Mouse (Mus musculus): ENCODE results near the gene Olfr1342.

The Olfr1342 gene

DNA sequence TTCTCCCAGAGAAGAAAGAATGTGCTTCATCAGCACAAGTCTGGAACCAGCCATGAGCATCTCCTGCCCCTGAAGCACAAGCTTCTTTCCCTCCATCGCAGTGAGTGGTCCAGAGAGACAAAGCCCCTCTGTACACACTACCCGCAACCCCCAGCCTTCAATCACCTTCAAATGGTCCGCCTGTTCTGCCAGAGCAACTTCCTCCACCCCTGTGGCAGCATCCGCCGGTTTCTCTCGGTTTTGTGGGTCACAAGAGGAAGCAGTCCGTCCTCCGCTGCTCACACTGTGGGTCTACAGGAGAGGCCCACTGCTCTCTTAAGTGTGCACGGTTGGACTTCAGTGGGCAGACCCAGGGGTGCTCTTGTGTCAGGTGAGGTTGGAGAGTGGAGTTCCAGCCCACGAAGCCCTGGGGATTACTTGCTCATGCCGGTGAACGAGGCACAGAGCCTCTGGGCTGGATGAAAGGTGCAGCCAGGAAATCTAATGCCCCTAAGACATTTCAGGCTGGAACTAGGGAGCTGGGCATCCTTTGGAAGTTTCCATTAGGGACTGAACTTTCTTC, at the start of gene Olfr1342:
Olfr1342 (minus strand) TSS at position 345 of the 562 bp plus-strand sequence.
- DNase-seq, result peak; percentile 59

DNA sequence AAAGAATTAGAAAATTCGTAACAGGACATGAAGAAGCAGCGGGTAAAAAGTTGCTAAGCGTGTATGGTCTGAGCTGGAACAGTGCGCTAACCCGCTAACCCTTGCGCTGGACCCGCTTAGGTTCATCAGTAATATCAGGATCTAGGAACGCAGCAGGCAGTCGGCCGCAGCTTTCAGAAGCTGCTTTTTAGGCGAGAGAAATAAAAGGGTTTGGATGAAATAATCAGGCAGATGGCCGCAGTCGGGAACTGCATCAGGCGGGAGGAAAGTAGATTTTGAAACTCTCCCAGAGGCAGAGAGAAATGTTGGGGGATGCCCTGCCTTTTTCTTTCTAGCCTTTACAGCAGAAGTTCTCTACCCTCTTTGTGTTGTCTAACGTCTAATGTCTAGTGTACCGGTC, 49.3 kb upstream of the Olfr1342 start:
- DNase-seq, result no peak

DNA sequence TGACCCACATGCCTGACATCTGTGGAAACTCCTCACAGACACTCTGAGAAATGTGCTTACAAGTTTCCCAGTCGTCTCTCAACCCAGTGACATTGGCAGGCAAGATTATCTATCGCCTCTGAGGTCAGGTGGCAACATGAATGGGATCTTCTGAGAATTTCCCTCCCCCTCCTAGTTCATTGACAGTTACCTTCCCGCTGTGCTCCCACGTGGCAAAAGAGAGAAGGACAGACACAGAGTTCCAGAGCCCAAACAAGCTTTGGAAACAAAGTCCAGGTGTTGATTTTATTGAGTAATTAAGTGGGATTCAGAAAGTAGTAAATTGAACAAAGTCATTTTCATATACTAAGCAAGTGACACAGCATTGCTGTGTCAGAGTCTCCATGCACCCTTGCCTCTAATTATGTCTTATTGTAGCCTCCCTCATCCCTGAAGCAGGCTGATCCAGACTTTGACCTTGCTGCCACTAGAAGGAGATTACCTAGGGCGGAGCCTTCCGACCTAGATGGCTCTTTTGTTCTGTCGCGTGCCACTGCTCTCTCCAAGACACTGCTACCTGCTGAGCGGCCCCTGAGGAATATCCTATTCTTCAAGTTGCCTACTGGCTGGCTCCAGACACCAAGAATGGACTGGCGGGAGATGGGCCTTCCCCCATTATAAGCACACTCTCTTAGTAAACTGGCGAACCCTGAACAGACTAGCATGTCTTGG, 48.6 kb upstream of the Olfr1342 start:
- DNase-seq, result no peak

DNA sequence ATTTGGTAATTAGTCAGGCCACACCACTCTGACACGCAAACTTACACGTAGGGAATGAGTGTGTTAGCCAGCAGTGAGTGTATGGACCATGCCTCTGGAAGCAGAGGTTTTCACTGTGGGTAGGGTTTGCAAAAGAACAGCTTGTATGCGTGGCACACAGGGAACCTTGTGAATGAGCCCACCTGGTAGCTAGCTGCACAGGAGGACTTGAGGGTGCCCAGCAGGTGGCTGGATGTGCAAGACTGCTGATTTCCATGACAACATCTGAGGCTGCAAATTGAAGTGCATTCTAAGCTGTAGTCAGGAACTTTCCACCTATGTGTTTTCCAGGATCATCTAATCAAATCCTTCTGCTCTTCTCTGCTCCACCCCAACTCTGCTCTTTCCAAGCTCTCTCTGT, 47.0 kb upstream of the Olfr1342 start:
- no peak for DNase-seq

DNA sequence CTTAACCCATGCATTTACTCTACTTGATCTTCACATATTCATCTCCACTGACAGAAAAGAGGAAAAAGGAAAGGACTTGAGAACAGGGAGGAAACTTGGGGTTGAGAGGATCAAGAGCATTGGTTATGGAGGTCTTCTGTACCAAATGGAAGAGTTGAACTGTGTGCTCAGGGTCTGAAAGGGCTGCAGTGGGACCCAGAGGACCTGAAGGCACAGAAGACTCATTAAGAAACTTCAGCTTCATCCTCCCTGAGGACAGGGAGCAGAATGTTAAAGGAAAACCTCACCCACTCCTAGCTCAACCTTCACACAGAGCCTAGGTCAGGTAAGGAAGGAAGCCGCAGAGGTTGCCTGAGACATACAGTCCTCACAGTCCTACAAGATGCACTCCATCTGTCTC, 39.3 kb upstream of the Olfr1342 start, which contains the start of gene Olfr1339:
Olfr1339 (plus strand) TSS at position 301 of the 400 bp plus-strand sequence.
- no peak for DNase-seq

GRCm38 (mm10) chr4:118721742-118722483, 29.4 kb upstream of the Olfr1342 start:
- no peak for DNase-seq

GRCm38 (mm10) chr4:118719838-118720237, 27.3 kb upstream of the Olfr1342 start, which contains the start of gene Olfr1340:
TSS of gene Olfr1340 (plus strand) at chr4:118720138.
- DNase-seq, result no peak

GRCm38 (mm10) chr4:118711656-118712055, 19.1 kb upstream of the Olfr1342 start:
- peak; percentile 28 for DNase-seq

DNA sequence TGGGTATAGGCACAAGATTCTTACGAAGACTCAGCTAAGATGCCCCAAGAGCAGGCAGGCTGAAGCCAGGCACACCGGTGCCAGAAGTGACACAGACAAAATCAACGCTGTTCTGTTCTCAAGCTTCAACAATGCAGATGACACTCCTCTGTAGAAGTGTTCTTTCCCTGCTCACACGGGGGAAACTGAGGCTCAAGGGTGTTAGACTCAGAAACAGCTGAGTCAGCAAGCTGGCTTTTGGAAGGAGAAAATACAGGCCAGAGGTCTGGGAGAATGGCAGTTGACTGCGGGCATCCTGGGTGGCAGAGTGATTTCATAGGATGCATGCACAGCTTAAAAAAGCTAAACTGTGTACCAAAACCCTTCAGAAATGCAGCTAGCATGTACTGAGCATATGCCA, 15.5 kb upstream of the Olfr1342 start:
- peak; percentile 63 for DNase-seq

GRCm38 (mm10) chr4:118703223-118703622, 10.7 kb upstream of the Olfr1342 start, which contains the start of gene Olfr1341:
TSS of gene Olfr1341 (plus strand) at chr4:118703523.
- DNase-seq, result no peak

GRCm38 (mm10) chr4:118693812-118694211, 1.3 kb upstream of the Olfr1342 start:
- peak; percentile 24 for DNase-seq

GRCm38 (mm10) chr4:118687086-118687485, 5.5 kb downstream of the Olfr1342 start:
- no peak for DNase-seq

- DNase-seq, result no peak
Observed at GRCm38 (mm10) chr4:118658652-118659051, 33.9 kb downstream of the Olfr1342 start, which contains the start of gene Olfr62. TSS of gene Olfr62 (plus strand) at chr4:118658952.

GRCm38 (mm10) chr4:118645234-118645633, 47.3 kb downstream of the Olfr1342 start:
- peak; percentile 42 for DNase-seq

GRCm38 (mm10) chr4:118642346-118643190, 50.0 kb downstream of the Olfr1342 start:
- peak; percentile 91 for DNase-seq

Measured in heart, adult 11 months (tissue).